Mouse (Mus musculus): ENCODE data around the gene Slc15a5.

- no peak for TF ChIP-seq CTCF (IDR thresholded peaks at IDR 0.05; ENCODE audit: low read depth)
- TF ChIP-seq EP300 (IDR thresholded peaks at IDR 0.05; ENCODE audit: low read depth): no peak
These were observed 24.8 kb upstream of the Slc15a5 start for GRCm38 (mm10) chr6:138104559-138104958.
